Mouse (Mus musculus) frontal cortex, postnatal 36 days (tissue): ENCODE results near the gene Rpl4.
"Not testable (repeated sequence)": the region's sequence is repeated elsewhere in the genome, so short reads cannot be mapped to it uniquely, and the experiment has no call there.

Experiments used
- DNase-seq, 2 experiments: peaks; one replicate each; pipeline ENCODE4 v3.0.0; 2022; ENCODE audit warnings: low spot score in 2 of 2

Rpl4 gene

DNA sequence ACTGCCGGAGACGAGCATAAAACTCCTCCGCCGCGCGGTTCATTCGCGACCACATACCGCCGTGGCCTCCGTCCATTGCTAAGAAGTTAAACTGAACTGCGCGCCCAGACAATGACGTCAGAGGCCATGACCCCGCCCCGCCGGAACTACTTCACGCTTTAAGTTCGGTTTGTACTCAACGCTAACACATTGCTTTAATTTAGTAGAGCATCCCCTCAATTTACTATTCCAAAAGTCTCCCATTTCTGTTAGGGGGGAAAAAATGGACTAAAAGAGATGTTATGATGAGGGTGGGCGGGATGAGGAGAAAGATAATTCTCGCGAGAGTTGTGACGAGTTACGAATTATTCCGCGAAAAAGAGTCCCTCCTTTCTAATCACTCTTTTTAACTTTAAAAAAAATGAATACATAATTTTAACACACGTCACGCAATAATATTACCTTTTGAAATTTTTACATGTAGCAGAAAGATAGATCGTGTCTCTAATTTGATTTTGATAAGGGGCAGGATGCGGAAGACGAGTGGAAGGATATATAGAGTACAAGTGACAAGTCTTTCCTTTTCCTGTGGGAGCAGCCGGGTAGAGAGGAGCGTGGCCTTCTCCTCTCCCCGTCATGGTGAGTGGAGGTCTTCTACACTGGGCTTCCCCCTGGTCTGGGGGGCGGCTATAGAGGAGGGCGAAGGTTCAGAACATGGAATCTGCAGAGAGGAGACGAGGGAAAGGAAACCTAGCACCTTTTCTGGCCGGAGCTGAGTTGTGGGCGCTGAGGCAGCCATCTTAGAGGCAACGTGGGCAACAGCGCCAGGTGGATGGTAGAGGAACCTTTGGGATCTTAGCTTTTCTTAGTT, at the start of gene Rpl4, which contains the start of gene Zwilch:
TSS of gene Rpl4 (plus strand) at position 560 of the 850 bp plus-strand sequence.
TSS of gene Zwilch (minus strand) at position 289 of the 850 bp plus-strand sequence.
- DNase-seq, result peak; percentile 81 to 86

DNA sequence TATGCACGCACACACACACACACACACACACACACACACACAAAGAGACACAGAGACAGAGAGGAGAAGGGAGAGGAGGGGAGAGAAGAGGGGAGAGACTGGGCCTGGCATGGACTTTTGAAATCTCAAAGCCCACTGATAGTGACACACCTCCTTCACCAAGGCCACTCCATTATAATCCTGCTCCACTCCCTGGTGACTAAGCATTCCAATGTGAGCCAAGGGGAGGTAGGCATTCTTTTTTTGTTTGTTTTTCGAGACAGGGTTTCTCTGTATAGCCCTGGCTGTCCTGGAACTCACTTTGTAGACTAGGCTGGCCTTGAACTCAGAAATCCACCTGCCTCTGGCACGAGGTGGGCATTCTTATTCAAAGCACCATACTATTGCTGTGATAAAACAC, 48.3 kb upstream of the Rpl4 start:
- DNase-seq, result not testable (repeated sequence)

GRCm38 (mm10) chr9:64125307-64125706, 47.9 kb upstream of the Rpl4 start:
- DNase-seq, result no peak

GRCm38 (mm10) chr9:64126121-64126520, 47.1 kb upstream of the Rpl4 start:
- DNase-seq, result no peak

DNA sequence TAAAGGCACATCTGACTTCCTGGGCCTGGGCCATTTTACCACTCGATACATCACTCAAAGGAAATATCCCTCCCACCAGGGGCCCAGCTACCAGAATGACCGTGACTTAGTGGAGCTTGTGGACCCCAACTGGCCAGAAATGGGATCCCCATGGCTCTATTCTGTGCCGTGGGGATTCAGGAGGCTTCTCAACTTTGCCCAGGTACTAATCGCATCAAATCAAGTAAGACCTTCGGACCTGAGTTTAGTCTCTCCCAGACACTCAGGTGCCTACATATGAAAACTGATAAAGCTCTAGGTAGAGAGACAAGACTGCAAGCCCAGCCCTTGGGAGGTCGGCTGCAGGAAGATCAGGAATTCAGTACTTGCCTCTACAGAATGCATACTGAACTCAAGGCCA, 41.6 kb upstream of the Rpl4 start:
- no peak for DNase-seq

DNA sequence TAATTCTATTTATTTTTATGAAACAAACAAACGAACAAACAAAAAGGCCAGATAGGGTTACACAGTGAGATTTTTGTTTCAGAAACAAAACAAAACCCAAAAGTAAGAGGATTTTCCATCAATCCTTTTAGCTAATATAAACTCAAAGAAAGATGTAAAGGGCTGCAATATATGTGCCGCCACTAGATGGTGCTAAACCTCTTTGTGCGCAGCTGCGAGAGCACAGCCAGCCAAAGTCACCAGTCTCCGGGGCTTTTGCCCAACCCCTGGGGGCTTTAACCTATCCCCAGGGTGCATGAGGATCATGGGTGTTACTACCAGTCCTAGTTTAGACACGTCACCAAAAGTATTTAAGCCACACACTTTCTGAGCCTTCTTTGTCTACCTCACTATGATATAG, 34.3 kb upstream of the Rpl4 start:
- DNase-seq, result peak; percentile 67 to 74

DNA sequence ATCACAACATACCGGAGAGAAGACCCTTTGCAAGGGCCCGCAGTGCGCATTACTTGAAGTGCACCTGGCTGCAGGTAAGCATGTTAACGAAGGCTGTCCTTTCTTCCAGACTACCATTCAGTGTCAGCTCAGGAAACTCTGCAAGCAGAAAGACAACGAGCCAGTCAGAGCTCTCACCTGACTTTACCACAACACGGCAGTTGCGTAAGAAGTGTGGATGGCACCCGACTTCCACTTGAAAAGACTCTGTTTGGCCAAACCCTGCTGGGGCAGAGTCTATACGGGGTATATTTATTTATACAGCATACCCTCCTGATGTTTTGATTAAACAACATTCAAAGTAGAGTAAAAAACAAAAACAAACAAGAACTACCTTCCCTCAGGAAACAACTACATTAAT, 33.3 kb upstream of the Rpl4 start:
- no peak for DNase-seq

DNA sequence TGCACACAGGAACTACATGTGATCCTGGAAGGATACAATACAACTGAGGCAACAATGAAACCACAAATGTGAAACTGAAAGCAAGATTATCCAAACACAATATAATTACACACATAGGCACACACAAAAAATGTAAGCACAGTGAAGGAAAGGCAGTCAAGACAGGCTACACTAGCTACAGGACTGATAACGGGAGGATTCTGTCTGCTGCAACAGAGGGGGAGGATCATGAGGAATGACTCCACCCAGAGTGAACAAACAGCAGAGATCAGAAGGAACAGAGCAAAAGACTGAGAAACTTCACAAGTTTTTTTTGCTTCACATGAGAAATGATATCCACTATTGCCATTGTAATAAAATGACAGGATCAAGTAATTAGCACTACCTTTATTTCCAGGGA, 16.5 kb upstream of the Rpl4 start:
- DNase-seq, result no peak

DNA sequence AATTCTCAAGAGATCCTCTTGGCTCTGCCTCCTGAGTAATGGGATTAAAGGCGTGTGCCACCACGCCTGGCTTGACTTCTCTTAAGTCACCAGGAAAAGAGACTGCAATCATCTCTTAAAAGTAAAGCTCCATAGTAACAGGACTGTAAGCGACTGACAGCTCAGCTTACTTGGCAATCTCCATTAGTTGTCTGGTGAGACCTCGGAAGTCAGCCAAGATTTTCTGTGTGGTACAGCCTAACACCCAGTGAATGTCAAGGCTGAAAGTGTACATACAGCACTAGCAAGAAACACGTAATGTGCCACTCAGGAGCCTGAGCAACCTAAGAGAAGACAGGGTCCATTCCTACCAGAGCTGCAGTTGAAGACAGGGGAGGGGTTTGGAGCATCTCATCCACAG, 12.7 kb upstream of the Rpl4 start:
- no peak for DNase-seq

DNA sequence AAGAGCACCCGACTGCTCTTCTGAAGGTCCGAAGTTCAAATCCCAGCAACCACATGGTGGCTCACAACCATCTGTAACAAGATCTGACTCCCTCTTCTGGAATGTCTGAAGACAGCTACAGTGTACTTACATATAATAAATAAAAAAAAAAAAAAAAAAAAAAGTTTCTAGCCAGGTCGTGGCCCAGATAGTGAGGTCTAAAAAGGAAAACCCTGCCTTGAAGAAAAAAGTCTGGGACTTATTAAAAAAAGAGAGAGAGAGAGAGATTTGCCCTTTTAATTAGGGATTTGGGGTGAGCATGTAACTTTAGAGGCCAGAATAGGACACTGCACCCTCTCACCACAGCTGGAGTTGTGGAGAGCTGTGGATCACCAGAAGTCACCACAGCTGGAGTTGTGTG, 3.2 kb upstream of the Rpl4 start:
- DNase-seq, result not testable (repeated sequence)

DNA sequence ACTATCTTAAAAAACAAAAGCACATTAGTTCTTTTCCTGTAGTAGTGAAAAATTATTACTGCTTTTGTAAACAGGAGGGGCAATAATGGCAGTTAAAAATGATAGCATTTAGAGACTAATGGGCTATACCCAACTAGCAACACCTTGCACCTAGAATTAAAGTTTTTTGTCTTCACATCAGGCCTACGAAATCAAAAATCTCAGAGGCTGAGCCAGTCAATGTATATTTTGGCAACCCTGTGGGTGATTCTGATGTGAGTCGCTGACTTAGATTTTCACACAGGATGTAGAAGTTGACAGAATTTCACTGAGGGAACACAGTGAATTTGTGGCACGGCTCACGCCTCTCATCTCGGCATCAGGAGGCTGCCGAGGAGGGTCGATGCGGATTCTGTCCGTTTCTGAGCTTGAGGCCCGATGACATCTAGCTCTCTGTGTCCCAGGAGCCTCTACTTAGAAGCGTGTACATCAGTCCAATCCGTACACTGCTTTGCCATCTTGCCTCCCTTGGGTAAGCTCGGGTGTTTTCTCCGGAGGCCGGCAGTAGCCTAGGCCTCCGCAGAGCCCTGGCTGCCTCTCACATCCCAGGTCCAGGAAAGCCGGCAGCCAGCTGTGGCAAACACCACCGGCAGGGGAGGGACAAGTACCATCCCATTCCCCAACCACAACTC, 895 bp upstream of the Rpl4 start:
- no peak for DNase-seq

DNA sequence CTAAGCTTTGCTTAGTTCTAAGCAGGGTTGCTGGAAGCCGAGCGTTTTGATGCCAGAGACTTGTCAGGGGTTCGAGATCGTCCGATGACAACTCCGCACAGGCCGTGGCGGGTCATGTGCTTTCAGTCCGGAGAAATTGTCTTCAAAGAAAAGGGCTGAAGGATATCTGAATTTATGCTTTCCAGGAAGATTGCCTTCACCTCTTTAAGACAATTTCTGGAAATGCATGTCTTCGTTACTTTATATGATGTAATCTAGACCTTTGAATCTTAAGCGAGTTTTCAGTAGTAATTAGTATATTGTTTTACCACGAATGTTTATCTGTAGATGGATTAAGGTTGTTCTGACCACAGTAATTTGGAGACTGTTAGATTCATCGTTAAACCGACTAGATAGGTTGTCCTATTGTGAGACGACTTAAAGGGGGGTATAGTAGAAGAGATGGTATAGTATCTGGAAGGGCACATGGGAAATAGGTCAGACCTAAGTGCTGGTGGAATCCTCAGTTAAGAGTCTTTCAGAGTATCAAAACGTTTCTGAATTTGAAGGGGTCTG, 568 bp downstream of the Rpl4 start:
- no peak for DNase-seq

DNA sequence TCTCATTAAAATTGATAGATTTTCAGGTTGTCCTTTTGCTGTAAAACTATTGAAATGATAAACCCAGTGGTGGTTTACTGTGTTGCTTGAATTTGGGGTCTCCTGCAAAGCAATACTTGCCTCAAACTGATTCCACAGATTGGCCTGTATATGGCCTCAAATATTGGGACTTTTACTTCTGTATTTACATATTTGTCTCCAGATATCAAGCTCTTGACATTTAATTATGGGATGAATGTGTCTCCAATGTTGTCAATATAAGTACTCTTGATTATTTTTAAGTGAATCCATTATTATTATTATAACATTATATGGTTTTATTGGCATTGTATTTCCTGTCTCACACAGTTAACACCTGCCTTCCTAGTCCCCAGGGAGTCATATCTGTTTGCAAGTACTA, 1.2 kb downstream of the Rpl4 start:
- no peak for DNase-seq

- DNase-seq, result no peak
Observed at GRCm38 (mm10) chr9:64174766-64175165, 1.6 kb downstream of the Rpl4 start.

DNA sequence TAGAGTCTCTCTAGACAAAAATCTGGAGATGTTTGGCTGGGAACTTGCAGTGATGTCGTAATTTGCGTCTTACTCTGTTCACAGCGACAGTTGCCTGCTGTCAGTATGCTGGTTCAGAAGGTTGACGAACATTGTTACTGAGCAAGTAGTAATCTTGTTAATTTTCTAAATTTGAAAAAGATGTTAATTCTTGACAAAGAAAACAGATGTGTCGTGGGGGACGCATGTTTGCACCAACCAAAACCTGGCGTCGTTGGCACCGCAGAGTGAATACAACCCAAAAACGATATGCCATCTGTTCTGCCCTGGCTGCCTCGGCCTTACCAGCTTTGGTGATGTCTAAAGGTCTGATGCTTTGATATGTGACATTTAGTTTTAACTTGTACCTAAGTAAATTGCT, 2.2 kb downstream of the Rpl4 start:
- no peak for DNase-seq

- DNase-seq, result no peak
Observed at GRCm38 (mm10) chr9:64178610-64178973, 5.4 kb downstream of the Rpl4 start.

- peak; percentile 91 to 93 for DNase-seq
Observed at GRCm38 (mm10) chr9:64178974-64179646, 5.9 kb downstream of the Rpl4 start, which contains the start of gene Snapc5. Gene Snapc5, plus strand, starts transcription at chr9:64179274.

DNA sequence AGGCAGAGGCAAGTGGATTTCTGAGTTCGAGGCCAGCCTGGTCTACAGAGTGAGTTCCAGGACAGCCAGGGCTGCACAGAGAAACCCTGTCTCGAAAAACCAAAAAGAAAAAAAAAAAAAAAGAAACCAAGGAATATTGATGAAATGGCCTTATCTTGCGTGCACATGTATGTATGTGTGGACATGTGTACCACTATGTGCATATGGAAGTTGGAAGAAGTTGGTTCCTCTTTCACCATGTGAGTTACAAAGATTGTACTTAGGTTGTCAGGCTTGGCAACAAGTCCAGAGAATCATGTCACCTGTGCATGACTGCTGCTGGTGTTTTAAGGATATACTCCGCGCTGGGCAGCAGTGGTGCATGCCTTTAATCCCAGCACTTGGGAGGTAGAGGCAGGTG, 10.1 kb downstream of the Rpl4 start:
- DNase-seq, result not testable (repeated sequence)

GRCm38 (mm10) chr9:64184166-64184840, 11.1 kb downstream of the Rpl4 start:
- DNase-seq, result no peak

- DNase-seq, result no peak
Observed at GRCm38 (mm10) chr9:64193879-64194278, 20.7 kb downstream of the Rpl4 start.

DNA sequence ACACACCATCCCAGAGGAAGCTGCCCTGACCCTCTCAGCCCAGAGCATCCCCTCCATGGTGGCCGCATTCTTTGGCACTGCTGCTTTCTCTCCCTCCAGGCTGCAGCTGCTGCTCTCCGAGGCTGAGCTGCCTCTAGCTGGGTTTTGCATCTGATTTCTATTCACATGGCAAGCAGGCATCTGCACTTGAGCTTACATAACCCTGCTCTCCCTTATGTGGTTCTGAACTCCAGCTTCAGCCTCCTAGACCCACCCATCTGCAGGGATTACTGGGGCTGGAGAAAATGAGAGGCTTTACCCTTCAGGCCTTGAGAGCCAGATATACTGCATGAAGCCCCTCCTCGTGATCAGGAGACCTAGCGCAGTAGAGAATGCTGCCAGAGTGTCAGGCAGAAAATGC, 22.4 kb downstream of the Rpl4 start:
- DNase-seq, result peak; percentile 71 to 83

DNA sequence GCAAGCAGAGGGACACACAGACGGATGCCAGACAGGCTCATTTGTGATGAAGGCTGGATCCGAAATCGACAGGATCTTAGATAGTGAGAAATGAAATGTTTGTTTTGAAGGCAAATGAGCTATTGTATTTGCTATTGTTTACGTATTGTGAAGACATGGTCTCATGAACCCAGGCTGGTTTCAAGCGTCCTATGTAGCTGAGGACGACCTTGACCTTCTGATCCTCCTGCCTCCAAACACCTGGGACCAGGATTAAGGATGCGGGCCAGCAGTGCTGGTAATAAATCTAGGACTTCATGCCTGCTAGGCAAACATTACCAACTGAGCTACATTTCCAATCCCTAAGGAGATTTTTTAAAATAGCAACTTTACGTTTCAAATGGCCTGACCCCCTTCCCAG, 24.3 kb downstream of the Rpl4 start:
- no peak for DNase-seq
